Mouse (Mus musculus) bone marrow macrophage, adult 2 months (primary cell): ENCODE data around the gene Gm28051.
A peak's percentile ranks its signal among the peaks of the same experiment; 100 is the strongest.

Experiments used
- CTCF ChIP-seq: IDR thresholded peaks from 2 replicates; pipeline ENCODE4 v1.5.1; 2012; ENCODE audit warnings: low read depth, mild to moderate bottlenecking, low read length, moderate library complexity
- POLR2A ChIP-seq: IDR thresholded peaks from 2 replicates; pipeline ENCODE4 v1.6.1; 2012; ENCODE audit warnings: mild to moderate bottlenecking, low read depth, low read length, borderline replicate concordance

DNA sequence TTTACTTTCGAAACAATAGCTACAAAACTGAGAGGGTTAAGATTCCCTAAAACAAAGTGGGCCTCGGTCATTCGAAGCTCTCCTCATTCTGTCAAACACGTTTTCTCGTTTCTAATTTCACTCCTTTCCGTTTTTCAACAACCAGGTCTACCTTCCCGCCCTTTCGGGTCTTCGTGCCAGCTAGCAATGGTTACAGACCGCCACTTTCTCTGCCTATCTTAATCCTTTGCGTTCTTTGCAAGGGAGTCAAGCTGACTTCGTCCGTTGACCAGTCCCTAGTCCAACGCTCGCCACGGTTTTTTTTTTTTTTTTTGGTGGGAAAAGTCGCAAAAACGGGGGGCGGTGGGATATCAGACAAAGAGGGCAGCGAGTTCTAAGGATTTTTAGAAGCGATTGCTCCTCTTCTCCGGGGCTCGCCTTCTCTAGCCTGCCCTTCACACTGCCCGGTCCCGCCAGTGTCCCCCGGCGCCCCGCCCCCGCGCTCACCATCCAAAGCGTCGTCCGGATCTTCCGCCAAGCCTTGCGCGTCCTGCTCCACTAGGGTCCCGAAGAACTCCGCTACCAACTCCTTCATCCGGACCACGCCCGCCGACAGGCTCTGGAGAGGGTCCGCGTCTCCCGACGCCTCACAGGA lies 393 bp downstream of the Gm28051 start:
- TF ChIP-seq POLR2A (0 out of 2 replicates have a peak, but pooled peaks have one; percentile 25), CTCF (no peak)
